Mouse (Mus musculus) erythroblast, adult 5-6 weeks (primary cell): Measurements from ENCODE around the gene Ackr3. TPM values are rescaled to one million over a fixed set of nuclear protein-coding genes. Genes with fewer than 3 reads are reported as not detected.

Experiments used
- ATAC-seq: replicated peaks from 2 replicates; pipeline ENCODE4 v1.8.0; 2016; ENCODE audit warnings: moderate number of reproducible peaks, mild to moderate bottlenecking, moderate TSS enrichment, inconsistent platforms; ENCODE audit not compliant: poor library complexity, low FRiP score, severe bottlenecking
- total RNA-seq, 2 experiments: library from RNA; stranded (forward) in 1 of 2; stranded (reverse) in 1 of 2; fragments of 150-400 nt in 1 of 2; fragments of 200-764, 138-1000 nt in 1 of 2; gene quantifications; 2 replicates each; pipeline versions ENCODE4 v1.2.3 to v1.2.4; 2015 to 2017; ENCODE audit warnings: low replicate concordance in 2 of 2

Gene Ackr3
- total RNA-seq, 2 experiments from 2014 or later = 1.1 to 2.1 TPM

- 0 out of 2 replicates have a peak, but pooled peaks have one; percentile 23 for ATAC-seq
Measured at GRCm38 (mm10) chr1:90202207-90202978, 1.4 kb upstream of the Ackr3 start.

- ATAC-seq = no peak
Measured at GRCm38 (mm10) chr1:90203341-90203740, 439 bp upstream of the Ackr3 start.

- no peak for ATAC-seq
Measured at GRCm38 (mm10) chr1:90204821-90205220, 1.0 kb downstream of the Ackr3 start.

- no peak for ATAC-seq
Measured at GRCm38 (mm10) chr1:90205223-90205622, 1.4 kb downstream of the Ackr3 start.

GRCm38 (mm10) chr1:90206684-90207083 is 2.9 kb downstream of the Ackr3 start:
- ATAC-seq = no peak

- ATAC-seq = no peak
Measured at GRCm38 (mm10) chr1:90207279-90207678, 3.5 kb downstream of the Ackr3 start.

GRCm38 (mm10) chr1:90207739-90208502 is 4.1 kb downstream of the Ackr3 start:
- no peak for ATAC-seq

- ATAC-seq = no peak
Measured at GRCm38 (mm10) chr1:90208503-90208860, 4.7 kb downstream of the Ackr3 start.

- no peak for ATAC-seq
Measured at GRCm38 (mm10) chr1:90209069-90209468, 5.3 kb downstream of the Ackr3 start.

- no peak for ATAC-seq
Measured at GRCm38 (mm10) chr1:90209741-90210140, 6.0 kb downstream of the Ackr3 start.

- no peak for ATAC-seq
Measured at GRCm38 (mm10) chr1:90210346-90210745, 6.6 kb downstream of the Ackr3 start.

GRCm38 (mm10) chr1:90210761-90211160 is 7.0 kb downstream of the Ackr3 start:
- ATAC-seq = no peak

GRCm38 (mm10) chr1:90212376-90212775 is 8.6 kb downstream of the Ackr3 start:
- no peak for ATAC-seq

- ATAC-seq = no peak
Measured at GRCm38 (mm10) chr1:90212901-90213300, 9.1 kb downstream of the Ackr3 start.

GRCm38 (mm10) chr1:90214021-90214420 is 10.2 kb downstream of the Ackr3 start:
- no peak for ATAC-seq

- no peak for ATAC-seq
Measured at GRCm38 (mm10) chr1:90214926-90215325, 11.1 kb downstream of the Ackr3 start.

- ATAC-seq = no peak
Measured at GRCm38 (mm10) chr1:90215881-90216280, 12.1 kb downstream of the Ackr3 start.

GRCm38 (mm10) chr1:90216395-90216794 is 12.6 kb downstream of the Ackr3 start:
- no peak for ATAC-seq

- no peak for ATAC-seq
Measured at GRCm38 (mm10) chr1:90220280-90220679, 16.5 kb downstream of the Ackr3 start.

- no peak for ATAC-seq
Measured at GRCm38 (mm10) chr1:90220844-90221243, 17.1 kb downstream of the Ackr3 start.

GRCm38 (mm10) chr1:90221811-90222361 is 18.1 kb downstream of the Ackr3 start:
- ATAC-seq = no peak
